Mouse (Mus musculus): ENCODE measurements around the gene Astl. TPM values are rescaled to one million over a fixed set of nuclear protein-coding genes. Genes with fewer than 3 reads are reported as not detected.

Astl gene
- polyA plus RNA-seq, 2 experiments, result 0.04 to 0.40 TPM

GRCm38 (mm10) chr2:127310246-127310645, 28.2 kb upstream of the Astl start:
- Histone ChIP-seq H3K27ac (replicated peaks; ENCODE audit: low read depth, low read length) (no peak overlapping the region), H3K4me2 (replicated peaks; ENCODE audit: low read depth, low read length, severe bottlenecking) (no peak overlapping the region), H3K4me3 (replicated peaks; ENCODE audit: low read length) (no peak overlapping the region), H3K36me3 (ENCODE audit: control insufficient read depth, insufficient read depth, low read length) (no peaks in the 10 kb centered on the region), H3K27me3 (ENCODE audit: control insufficient read depth, insufficient read depth, low read length) (no peaks in the 10 kb centered on the region), H3K9ac (ENCODE audit: low read depth, low read length, severe bottlenecking) (no peak overlapping the region), H3K9me3 (ENCODE audit: control insufficient read depth, low read length) (no peaks in the 10 kb centered on the region), H3K4me1 (ENCODE audit: control insufficient read depth, insufficient read depth, low read length) (no peaks in the 10 kb centered on the region)
- WGBS, result 54% methylated on average over 2 of the region's 2 CpGs
- no peak for TF ChIP-seq POLR2A (IDR thresholded peaks at IDR 0.05; ENCODE audit: borderline replicate concordance, extremely low read depth, insufficient read depth, insufficient read length)
- no peak for ATAC-seq (ENCODE audit: low FRiP score, low read depth)
- no peak for DNase-seq (ENCODE audit: low spot score)

- TF ChIP-seq POLR2A (IDR thresholded peaks at IDR 0.05; ENCODE audit: borderline replicate concordance, extremely low read depth, insufficient read depth, insufficient read length), result no peak
- Histone ChIP-seq H3K4me1 (ENCODE audit: control insufficient read depth, insufficient read depth, low read length) (no peaks in the 10 kb centered on the region), H3K4me3 (replicated peaks; ENCODE audit: low read length) (no peak overlapping the region), H3K27me3 (ENCODE audit: control insufficient read depth, insufficient read depth, low read length) (no peaks in the 10 kb centered on the region), H3K9ac (ENCODE audit: low read depth, low read length, severe bottlenecking) (no peak overlapping the region), H3K9me3 (ENCODE audit: control insufficient read depth, low read length) (no peaks in the 10 kb centered on the region), H3K4me2 (replicated peaks; ENCODE audit: low read depth, low read length, severe bottlenecking) (no peak overlapping the region), H3K36me3 (ENCODE audit: control insufficient read depth, insufficient read depth, low read length) (no peaks in the 10 kb centered on the region), H3K27ac (replicated peaks; ENCODE audit: low read depth, low read length) (no peak overlapping the region)
- ATAC-seq (ENCODE audit: low FRiP score, low read depth), result no peak
- 90% methylated on average over 7 of the region's 7 CpGs for WGBS
- DNase-seq (ENCODE audit: low spot score), result no peak
These were observed 27.8 kb upstream of the Astl start for GRCm38 (mm10) chr2:127310685-127311084.

DNA sequence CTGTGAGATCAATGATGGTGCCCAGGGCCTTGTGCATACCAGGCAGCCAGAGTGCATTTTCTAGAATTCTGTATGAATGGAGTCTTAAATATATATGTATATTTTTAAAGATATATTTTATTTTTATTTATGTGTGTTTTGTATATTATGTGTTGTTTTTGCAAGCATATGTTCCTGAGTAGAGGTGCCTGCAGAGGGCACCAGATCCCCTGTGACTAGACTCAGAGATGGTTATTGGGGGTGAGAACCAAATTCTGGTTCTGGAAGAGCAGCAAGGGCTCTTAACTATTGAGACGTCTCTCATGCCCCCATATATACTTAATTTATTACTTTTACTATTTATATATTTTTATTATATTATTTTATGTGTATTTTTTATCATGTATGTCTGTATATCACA, 27.2 kb upstream of the Astl start:
- no peaks in the 10 kb centered on the region for H3K9me3 ChIP-seq (ENCODE audit: control insufficient read depth, low read length)
- H3K36me3 ChIP-seq (ENCODE audit: control insufficient read depth, insufficient read depth, low read length), result no peaks in the 10 kb centered on the region
- DNase-seq (ENCODE audit: low spot score) (no peak), ATAC-seq (ENCODE audit: low FRiP score, low read depth) (no peak)
- H3K9ac ChIP-seq (ENCODE audit: low read depth, low read length, severe bottlenecking), result no peak overlapping the region
- no peak for TF ChIP-seq POLR2A (IDR thresholded peaks at IDR 0.05; ENCODE audit: borderline replicate concordance, extremely low read depth, insufficient read depth, insufficient read length)
- H3K27ac ChIP-seq (replicated peaks; ENCODE audit: low read depth, low read length), result no peak overlapping the region
- 81% methylated on average over 1 of the region's 1 CpGs for WGBS
- H3K4me1 ChIP-seq (ENCODE audit: control insufficient read depth, insufficient read depth, low read length), result no peaks in the 10 kb centered on the region
- H3K4me3 ChIP-seq (replicated peaks; ENCODE audit: low read length), result no peak overlapping the region
- no peak overlapping the region for H3K4me2 ChIP-seq (replicated peaks; ENCODE audit: low read depth, low read length, severe bottlenecking)
- no peaks in the 10 kb centered on the region for H3K27me3 ChIP-seq (ENCODE audit: control insufficient read depth, insufficient read depth, low read length)

- TF ChIP-seq POLR2A (IDR thresholded peaks at IDR 0.05; ENCODE audit: borderline replicate concordance, extremely low read depth, insufficient read depth, insufficient read length), result no peak
- Histone ChIP-seq H3K4me3 (replicated peaks; ENCODE audit: low read length) (no peak overlapping the region), H3K4me1 (ENCODE audit: control insufficient read depth, insufficient read depth, low read length) (no peaks in the 10 kb centered on the region), H3K9me3 (ENCODE audit: control insufficient read depth, low read length) (no peaks in the 10 kb centered on the region), H3K36me3 (ENCODE audit: control insufficient read depth, insufficient read depth, low read length) (no peaks in the 10 kb centered on the region), H3K9ac (ENCODE audit: low read depth, low read length, severe bottlenecking) (no peak overlapping the region), H3K27me3 (ENCODE audit: control insufficient read depth, insufficient read depth, low read length) (no peaks in the 10 kb centered on the region), H3K27ac (replicated peaks; ENCODE audit: low read depth, low read length) (no peak overlapping the region), H3K4me2 (replicated peaks; ENCODE audit: low read depth, low read length, severe bottlenecking) (no peak overlapping the region)
- ATAC-seq (ENCODE audit: low FRiP score, low read depth) (no peak), DNase-seq (ENCODE audit: low spot score) (no peak)
- WGBS, result 89% methylated on average over 4 of the region's 4 CpGs
These were observed 25.6 kb upstream of the Astl start for GRCm38 (mm10) chr2:127312801-127313200.

- H3K4me1 ChIP-seq (ENCODE audit: control insufficient read depth, insufficient read depth, low read length), result no peaks in the 10 kb centered on the region
- H3K9me3 ChIP-seq (ENCODE audit: control insufficient read depth, low read length), result no peaks in the 10 kb centered on the region
- no peaks in the 10 kb centered on the region for H3K36me3 ChIP-seq (ENCODE audit: control insufficient read depth, insufficient read depth, low read length)
- ATAC-seq (ENCODE audit: low FRiP score, low read depth) (no peak), DNase-seq (ENCODE audit: low spot score) (no peak)
- no peaks in the 10 kb centered on the region for H3K27me3 ChIP-seq (ENCODE audit: control insufficient read depth, insufficient read depth, low read length)
- WGBS, result 61% methylated on average over 4 of the region's 4 CpGs
- no peak overlapping the region for H3K27ac ChIP-seq (replicated peaks; ENCODE audit: low read depth, low read length)
- H3K4me2 ChIP-seq (replicated peaks; ENCODE audit: low read depth, low read length, severe bottlenecking), result no peak overlapping the region
- no peak overlapping the region for H3K4me3 ChIP-seq (replicated peaks; ENCODE audit: low read length)
- TF ChIP-seq POLR2A (IDR thresholded peaks at IDR 0.05; ENCODE audit: borderline replicate concordance, extremely low read depth, insufficient read depth, insufficient read length), result no peak
- H3K9ac ChIP-seq (ENCODE audit: low read depth, low read length, severe bottlenecking), result no peak overlapping the region
These were observed 24.6 kb upstream of the Astl start for GRCm38 (mm10) chr2:127313878-127314277.

Data from limb, embryonic 14.5 days (tissue).